In the genomic region with DNA sequence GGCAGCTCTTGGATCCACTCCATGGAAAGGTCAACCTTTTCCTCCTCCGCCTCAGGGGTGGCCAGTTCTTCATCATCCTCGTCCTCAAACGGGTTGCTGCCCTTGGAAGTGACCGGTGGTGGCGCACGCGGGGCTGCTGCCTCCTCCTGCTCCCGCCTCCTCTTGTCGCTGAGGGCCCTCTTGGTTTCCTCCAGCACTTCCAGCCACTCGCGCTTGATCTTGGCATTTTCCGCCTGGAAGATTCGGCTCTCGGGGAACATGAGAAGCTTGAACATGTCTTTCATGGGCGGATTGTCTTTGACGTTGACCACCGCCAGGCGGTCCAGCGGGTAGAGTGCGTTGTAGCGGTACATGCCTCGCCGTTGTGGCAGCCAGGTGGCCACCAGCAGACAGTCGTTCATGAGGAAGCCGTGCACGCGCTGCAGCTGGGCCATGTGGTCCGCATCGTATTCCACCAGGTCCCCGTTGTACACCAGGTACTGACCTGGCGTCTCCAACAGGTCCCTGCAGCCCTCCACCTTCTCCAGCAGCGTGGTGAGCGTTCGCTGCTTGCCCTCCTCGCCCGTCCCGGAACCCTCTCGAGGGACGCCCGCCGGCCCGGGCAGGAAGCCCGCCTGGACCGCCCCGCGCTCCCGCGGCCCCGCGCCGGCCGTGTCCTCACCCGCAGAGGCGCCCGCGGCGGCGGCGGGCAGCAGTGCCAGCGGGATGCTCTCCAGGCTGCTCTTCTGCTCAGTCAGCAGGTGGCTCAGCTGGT, we compare ENCODE assay signal across 8 mouse cellular contexts. TPM values are rescaled to one million over a fixed set of nuclear protein-coding genes. Genes with fewer than 3 reads are reported as not detected.
A peak's percentile ranks its signal among the peaks of the same experiment; 100 is the strongest.
DNase-seq lines count a peak whose midpoint lies in the region; ATAC-seq lines count a peak whose summit lies in the region.

No protein-coding gene starts in this region.

- under 1% methylated on average over 60 of the region's 60 CpGs for WGBS in hindbrain, embryonic 13.5 days

- H3K4me3 ChIP-seq in hindbrain, embryonic 13.5 days, result peak overlapping the region; percentile 97

- peak; percentile 48 for ATAC-seq in hindbrain, embryonic 13.5 days (ENCODE audit: low FRiP score)

- H3K36me3 ChIP-seq in hindbrain, embryonic 13.5 days, result peaks cover 52% of the 10 kb centered on the region

- H3K4me1 ChIP-seq in hindbrain, embryonic 13.5 days (replicated peaks), result peaks cover 57% of the 10 kb centered on the region

- peak overlapping the region; percentile 98 for H3K4me2 ChIP-seq in hindbrain, embryonic 13.5 days

- H3K9me3 ChIP-seq in hindbrain, embryonic 13.5 days, result no peaks in the 10 kb centered on the region

- peak overlapping the region; percentile 95 for H3K9ac ChIP-seq in hindbrain, embryonic 13.5 days

- H3K27me3 ChIP-seq in hindbrain, embryonic 13.5 days, result no peaks in the 10 kb centered on the region

- H3K27ac ChIP-seq in hindbrain, embryonic 13.5 days, result peak overlapping the region; percentile 88

- peak; percentile 43 for DNase-seq in T-cell, adult 2 months (ENCODE audit: low spot score)
- peak; percentile 78 to 82 for DNase-seq in cerebellum, postnatal 36 days
- peak; percentile 44 to 48 for DNase-seq in frontal cortex, postnatal 25 days (ENCODE audit: low spot score in 2 of 2)
- DNase-seq in left cerebral cortex, adult 11 months (ENCODE audit: low spot score), result peak; percentile 46
- DNase-seq in lung, postnatal 4 days, result peak; percentile 89 to 92
- peak; percentile 75 for DNase-seq in right cerebral cortex, adult 18-20 months
- peak; percentile 60 for DNase-seq in urinary bladder, adult 2 months (ENCODE audit: low spot score)

RNA-seq across cellular contexts. Expression of gene Exoc8, which starts 0.7 kb away (rescaled TPM):
- polyA plus RNA-seq in hindbrain, embryonic 13.5 days (2015; fragmentation: Nextera tagmentation; extraction: Ambion mirVana), result 13.2 and 13.8 TPM in 2 replicates
- 12.2 and 13.9 TPM in 2 replicates for polyA plus RNA-seq in urinary bladder, adult 2 months (2012; rRNA removed)

RNA-seq across cellular contexts. Expression of gene Sprtn, which starts 0.9 kb away (rescaled TPM):
- 9.5 and 10.6 TPM in 2 replicates for polyA plus RNA-seq in hindbrain, embryonic 13.5 days (2015; fragmentation: Nextera tagmentation; extraction: Ambion mirVana)
- polyA plus RNA-seq in urinary bladder, adult 2 months (2012; rRNA removed), result 17.2 and 17.6 TPM in 2 replicates

RNA-seq across cellular contexts. Expression of gene 2810004N23Rik, which starts 33.9 kb away (rescaled TPM):
- polyA plus RNA-seq in hindbrain, embryonic 13.5 days (2015; fragmentation: Nextera tagmentation; extraction: Ambion mirVana), result 30.4 and 32.1 TPM in 2 replicates
- 23.5 and 25.7 TPM in 2 replicates for polyA plus RNA-seq in urinary bladder, adult 2 months (2012; rRNA removed)

RNA-seq across cellular contexts. Expression of gene Gnpat, which starts 34.0 kb away (rescaled TPM):
- 83.6 and 85.0 TPM in 2 replicates for polyA plus RNA-seq in hindbrain, embryonic 13.5 days (2015; fragmentation: Nextera tagmentation; extraction: Ambion mirVana)
- 91.4 and 95.2 TPM in 2 replicates for polyA plus RNA-seq in urinary bladder, adult 2 months (2012; rRNA removed)

RNA-seq across cellular contexts. Expression of gene Egln1, which starts 52.3 kb away (rescaled TPM):
- 16.9 and 17.2 TPM in 2 replicates for polyA plus RNA-seq in hindbrain, embryonic 13.5 days (2015; fragmentation: Nextera tagmentation; extraction: Ambion mirVana)
- polyA plus RNA-seq in urinary bladder, adult 2 months (2012; rRNA removed), result 33.5 and 43.6 TPM in 2 replicates

Comparison
In these comparisons a context has a peak if more than half of its experiments do, and no peak if none do; other contexts are left out.
1. Peak in every context shown above with its lines: DNase-seq, ATAC-seq, H3K4me3 ChIP-seq and H3K27ac ChIP-seq.